Mouse (Mus musculus) MEL (cell line): ENCODE results near the gene Tpsb2.

ENCODE experiments used
- BHLHE40 ChIP-seq: IDR thresholded peaks from 2 replicates; pipeline ENCODE4 v1.6.1; 2012; ENCODE audit warnings: low read depth, mild to moderate bottlenecking, inconsistent platforms, low read length, improper control_type of control experiment, borderline replicate concordance
- CTCF ChIP-seq, 3 experiments: IDR thresholded peaks in 2 of 3; conservative IDR thresholded peaks in 1 of 3; 2 replicates each; pipeline ENCODE4 v1.5.1; 2011 to 2012; ENCODE audit warnings: low read length in 3 of 3, low read depth in 2 of 3, mild to moderate bottlenecking in 2 of 3, improper control_type of control experiment in 1 of 3, inconsistent platforms in 1 of 3, mixed read lengths in 1 of 3, moderate library complexity in 1 of 3; ENCODE audit not compliant: control insufficient read depth in 1 of 3, insufficient read depth in 1 of 3, poor library complexity in 1 of 3, severe bottlenecking in 1 of 3
- EP300 ChIP-seq, 2 experiments: IDR thresholded peaks; 2 replicates each; pipeline ENCODE4 v1.6.1; 2011; ENCODE audit warnings: improper control_type of control experiment in 2 of 2, low read length in 2 of 2, low read depth in 1 of 2, mild to moderate bottlenecking in 1 of 2
- MYC ChIP-seq: IDR thresholded peaks from 2 replicates; pipeline ENCODE4 v1.6.1; 2011; ENCODE audit warnings: low read depth, mild to moderate bottlenecking, low read length, improper control_type of control experiment, moderate library complexity
- NELFE ChIP-seq: IDR thresholded peaks from 2 replicates; pipeline ENCODE4 v1.6.1; 2011; ENCODE audit warnings: low read depth, low read length, improper control_type of control experiment
- POLR2A ChIP-seq, 2 experiments: IDR thresholded peaks; 2 replicates each; pipeline ENCODE4 v1.6.1; 2011 to 2012; ENCODE audit warnings: low read length in 2 of 2, mild to moderate bottlenecking in 2 of 2, control low read depth in 1 of 2, improper control_type of control experiment in 1 of 2, low read depth in 1 of 2, moderate library complexity in 1 of 2; ENCODE audit not compliant: control insufficient read depth in 1 of 2, insufficient read depth in 1 of 2, poor library complexity in 1 of 2
- POLR2AphosphoS2 ChIP-seq: IDR thresholded peaks from 2 replicates; pipeline ENCODE4 v1.6.1; 2011; ENCODE audit warnings: low read length, improper control_type of control experiment
- SIN3A ChIP-seq: IDR thresholded peaks from 2 replicates; pipeline ENCODE4 v1.6.1; 2012; ENCODE audit warnings: low read length, improper control_type of control experiment, inconsistent platforms
- TCF12 ChIP-seq: IDR thresholded peaks from 2 replicates; pipeline ENCODE4 v1.6.1; 2014; ENCODE audit warnings: low read depth, mild to moderate bottlenecking, inconsistent platforms, low read length, improper control_type of control experiment, moderate library complexity
- ZNF384 ChIP-seq: IDR thresholded peaks from 2 replicates; pipeline ENCODE4 v1.6.1; 2012; ENCODE audit warnings: low read depth, mild to moderate bottlenecking, inconsistent platforms, low read length, improper control_type of control experiment

- TF ChIP-seq TCF12 (no peak), CTCF (IDR thresholded peaks at IDR 0.05 in 2 of 3, conservative IDR thresholded peaks at IDR 0.05 in 1 of 3; ENCODE audit: control insufficient read depth in 1 of 3, insufficient read depth in 1 of 3, low read depth in 2 of 3, low read length in 3 of 3, poor library complexity in 1 of 3, severe bottlenecking in 1 of 3) (no peak), MYC (no peak), EP300 (IDR thresholded peaks at IDR 0.05; ENCODE audit: low read depth in 1 of 2, low read length in 2 of 2) (no peak), SIN3A (no peak), POLR2A (IDR thresholded peaks at IDR 0.05; ENCODE audit: control insufficient read depth in 1 of 2, insufficient read depth in 1 of 2, low read depth in 1 of 2, low read length in 2 of 2, poor library complexity in 1 of 2) (no peak), POLR2AphosphoS2 (no peak), NELFE (no peak), BHLHE40 (no peak), ZNF384 (no peak)
Observed at GRCm38 (mm10) chr17:25368973-25369372, 2.9 kb downstream of the Tpsb2 start, which contains the start of gene Tpsg1.
